Comparison of ENCODE assay signal across 5 mouse cellular contexts in the genomic region with DNA sequence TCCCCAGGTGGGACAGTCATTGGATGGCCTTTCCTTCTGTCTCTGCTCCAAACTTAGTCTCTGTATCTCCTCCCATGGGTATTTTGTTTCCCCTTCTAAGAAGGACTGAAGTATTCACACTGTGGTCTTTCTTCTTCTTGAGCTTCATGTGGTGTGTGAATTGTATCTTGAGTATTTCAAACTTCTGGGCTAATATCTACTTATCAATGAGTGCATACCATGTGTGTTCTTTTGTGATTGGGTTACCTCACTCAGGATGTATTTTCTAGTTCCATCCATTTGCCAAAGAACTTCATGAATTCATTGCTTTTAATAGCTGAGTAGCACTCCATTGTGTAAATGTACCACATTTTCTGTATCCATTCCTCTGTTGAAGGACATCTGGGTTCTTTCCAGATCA.
A peak's percentile ranks its signal among the peaks of the same experiment; 100 is the strongest.
DNase-seq lines count a peak whose midpoint lies in the region; ATAC-seq and TF ChIP-seq lines count a peak whose summit lies in the region.
"Not testable (repeated sequence)": the region's sequence is repeated elsewhere in the genome, so short reads cannot be mapped to it uniquely, and the experiment has no call there.

No protein-coding gene starts in this region.

- H3K4me2 ChIP-seq in liver, embryonic 11.5 days; liver, embryonic 12.5 days; liver, embryonic 13.5 days; liver, embryonic 14.5 days (ENCODE audit: low read depth); liver, embryonic 15.5 days: not testable (repeated sequence)

- H3K9me3 ChIP-seq in liver, embryonic 11.5 days (ENCODE audit: control insufficient read depth, low read length); liver, embryonic 12.5 days (replicated peaks); liver, embryonic 13.5 days (replicated peaks); liver, embryonic 14.5 days (ENCODE audit: control insufficient read depth, low read length); liver, embryonic 15.5 days (replicated peaks): not testable (repeated sequence)

- not testable (repeated sequence) for H3K36me3 ChIP-seq in liver, embryonic 11.5 days (ENCODE audit: control insufficient read depth, insufficient read depth, low read length); liver, embryonic 12.5 days; liver, embryonic 13.5 days; liver, embryonic 14.5 days (replicated peaks; ENCODE audit: control insufficient read depth, insufficient read depth, low read depth); liver, embryonic 15.5 days (replicated peaks)

- H3K9ac ChIP-seq in liver, embryonic 11.5 days (ENCODE audit: low read depth, low read length); liver, embryonic 12.5 days; liver, embryonic 13.5 days; liver, embryonic 14.5 days (replicated peaks); liver, embryonic 15.5 days: not testable (repeated sequence)

- peak; percentile 45 for ATAC-seq in liver, embryonic 11.5 days (replicated peaks; ENCODE audit: low FRiP score)
- peak; percentile 40; the same call in 1 of the 2 replicates for ATAC-seq in liver, embryonic 12.5 days
- peak; percentile 39; the same call in 1 of the 2 replicates for ATAC-seq in liver, embryonic 13.5 days (ENCODE audit: low read depth)
- ATAC-seq in liver, embryonic 14.5 days (ENCODE audit: insufficient read depth), result peak; percentile 57; the same call in 1 of the 2 replicates
- 0 out of 2 replicates have a peak, but pooled peaks have one; percentile 33 for ATAC-seq in liver, embryonic 15.5 days (ENCODE audit: insufficient read depth)

- H3K4me3 ChIP-seq in liver, embryonic 11.5 days (ENCODE audit: low read depth, low read length); liver, embryonic 12.5 days; liver, embryonic 13.5 days (replicated peaks); liver, embryonic 14.5 days (ENCODE audit: insufficient read depth in 1 of 2, low read depth in 2 of 2, low read length in 2 of 2); liver, embryonic 15.5 days (replicated peaks): not testable (repeated sequence)

- H3K27ac ChIP-seq in liver, embryonic 11.5 days (ENCODE audit: low read depth, low read length); liver, embryonic 14.5 days; liver, embryonic 15.5 days (replicated peaks): not testable (repeated sequence)
- peak overlapping the region; percentile 66 for H3K27ac ChIP-seq in liver, embryonic 12.5 days
- peak overlapping the region; percentile 63; the same call in 1 of the 2 replicates for H3K27ac ChIP-seq in liver, embryonic 13.5 days

- H3K4me1 ChIP-seq in liver, embryonic 11.5 days (replicated peaks; ENCODE audit: control insufficient read depth, insufficient read depth, low read length), result not testable (repeated sequence)
- H3K4me1 ChIP-seq in liver, embryonic 12.5 days, result peaks cover 34% of the 10 kb centered on the region
- H3K4me1 ChIP-seq in liver, embryonic 13.5 days (replicated peaks), result peaks cover 30% of the 10 kb centered on the region
- H3K4me1 ChIP-seq in liver, embryonic 14.5 days (replicated peaks; ENCODE audit: control insufficient read depth in 2 of 2, insufficient read depth in 2 of 2, low read length in 1 of 2), result peaks cover 17 to 22% of the 10 kb centered on the region in 2 experiments
- H3K4me1 ChIP-seq in liver, embryonic 15.5 days (replicated peaks), result peaks cover 21% of the 10 kb centered on the region

- DNase-seq in liver, embryonic 11.5 days (ENCODE audit: low spot score); liver, embryonic 14.5 days (ENCODE audit: low read depth in 3 of 3, low spot score in 3 of 3): not testable (repeated sequence)
- peak; percentile 14 for DNase-seq in liver, embryonic 13.5 days

- TF ChIP-seq CTCF in liver, embryonic 14.5 days (IDR thresholded peaks at IDR 0.05; ENCODE audit: low read depth), result not testable (repeated sequence)

- not testable (repeated sequence) for H3K27me3 ChIP-seq in liver, embryonic 11.5 days (replicated peaks; ENCODE audit: control insufficient read depth, insufficient read depth, low read length); liver, embryonic 12.5 days (replicated peaks); liver, embryonic 13.5 days; liver, embryonic 14.5 days (ENCODE audit: control insufficient read depth, insufficient read depth, low read length); liver, embryonic 15.5 days

- TF ChIP-seq EP300 in liver, embryonic 14.5 days (IDR thresholded peaks at IDR 0.05; ENCODE audit: low read depth), result peak; percentile 54; the same call in 1 of the 2 replicates
